Mouse (Mus musculus) layer of hippocampus, adult 18-20 months (tissue): ENCODE measurements around the gene Zfp281. TPM values are rescaled to one million over a fixed set of nuclear protein-coding genes. Genes with fewer than 3 reads are reported as not detected.

Experiments
- DNase-seq, 2 experiments: peaks; one replicate each; pipeline ENCODE4 v3.0.0; 2022; ENCODE audit warnings: low spot score in 2 of 2
- total RNA-seq, 2 experiments: library from RNA; stranded (reverse); gene quantifications; 2 replicates each; pipeline ENCODE4 v1.2.3; 2021

The Zfp281 gene
- total RNA-seq, 2 experiments from 2014 or later, result 33.1 to 36.0 TPM

GRCm38 (mm10) chr1:136611803-136612202, 12.9 kb upstream of the Zfp281 start:
- DNase-seq, result no peak

- DNase-seq, result peak; percentile 28 to 71
Observed at GRCm38 (mm10) chr1:136613300-136613751, 11.4 kb upstream of the Zfp281 start.

GRCm38 (mm10) chr1:136614748-136615440, 9.8 kb upstream of the Zfp281 start:
- no peak for DNase-seq

- no peak for DNase-seq
Observed at GRCm38 (mm10) chr1:136617163-136617788, 7.4 kb upstream of the Zfp281 start.

- no peak for DNase-seq
Observed at GRCm38 (mm10) chr1:136618570-136618969, 6.1 kb upstream of the Zfp281 start.

GRCm38 (mm10) chr1:136625019-136625895, 556 bp downstream of the Zfp281 start:
- DNase-seq, result peak; percentile 34 to 42

- peak in 1 of 2 experiments; percentile 23 for DNase-seq
Observed at GRCm38 (mm10) chr1:136626141-136626540, 1.4 kb downstream of the Zfp281 start.

GRCm38 (mm10) chr1:136626756-136627155, 2.1 kb downstream of the Zfp281 start:
- no peak for DNase-seq

- no peak for DNase-seq
Observed at GRCm38 (mm10) chr1:136627591-136627990, 2.9 kb downstream of the Zfp281 start.

GRCm38 (mm10) chr1:136632891-136633290, 8.2 kb downstream of the Zfp281 start:
- no peak for DNase-seq

GRCm38 (mm10) chr1:136635644-136636043, 10.9 kb downstream of the Zfp281 start:
- DNase-seq, result no peak

- no peak for DNase-seq
Observed at GRCm38 (mm10) chr1:136636946-136637345, 12.2 kb downstream of the Zfp281 start.

- no peak for DNase-seq
Observed at GRCm38 (mm10) chr1:136637696-136638095, 13.0 kb downstream of the Zfp281 start.

GRCm38 (mm10) chr1:136638211-136638610, 13.5 kb downstream of the Zfp281 start:
- DNase-seq, result no peak

GRCm38 (mm10) chr1:136638699-136639098, 14.0 kb downstream of the Zfp281 start:
- no peak for DNase-seq

GRCm38 (mm10) chr1:136639221-136639620, 14.5 kb downstream of the Zfp281 start:
- no peak for DNase-seq

- no peak for DNase-seq
Observed at GRCm38 (mm10) chr1:136642701-136643100, 18.0 kb downstream of the Zfp281 start.

- no peak for DNase-seq
Observed at GRCm38 (mm10) chr1:136644486-136644885, 19.8 kb downstream of the Zfp281 start.

GRCm38 (mm10) chr1:136645849-136646625, 21.3 kb downstream of the Zfp281 start:
- no peak for DNase-seq

GRCm38 (mm10) chr1:136652066-136652465, 27.4 kb downstream of the Zfp281 start:
- no peak for DNase-seq

GRCm38 (mm10) chr1:136653526-136653925, 28.8 kb downstream of the Zfp281 start:
- no peak for DNase-seq
